Mouse (Mus musculus) G1E (cell line): ENCODE measurements around the gene Eogt. TPM values are rescaled to one million over a fixed set of nuclear protein-coding genes. Genes with fewer than 3 reads are reported as not detected.

Experiments
- ATAC-seq: 2 replicates; pipeline ENCODE4 v1.8.0; 2016; ENCODE audit warnings: mild to moderate bottlenecking; ENCODE audit not compliant: insufficient number of reproducible peaks, poor library complexity, low FRiP score, severe bottlenecking; ENCODE audit errors: extremely low read depth
- DNase-seq: peaks from one replicate; pipeline ENCODE4 v3.0.0; 2012; ENCODE audit warnings: low spot score
- H3K27me3 ChIP-seq: 2 replicates; pipeline ENCODE4 v1.6.1; 2012; ENCODE audit warnings: mild to moderate bottlenecking, low read length, inconsistent platforms; ENCODE audit not compliant: insufficient read depth
- H3K36me3 ChIP-seq: replicated peaks from 2 replicates; pipeline ENCODE3; 2012; ENCODE audit warnings: mild to moderate bottlenecking, inconsistent platforms
- H3K4me1 ChIP-seq: 2 replicates; pipeline ENCODE4 v1.6.1; 2012; ENCODE audit warnings: low read depth, low read length, inconsistent platforms, mixed read lengths; ENCODE audit not compliant: insufficient read depth
- H3K4me3 ChIP-seq: 2 replicates; pipeline ENCODE4 v1.5.1; 2012; ENCODE audit warnings: low read depth, mild to moderate bottlenecking, inconsistent platforms, low read length, moderate library complexity, mixed read lengths
- H3K9me3 ChIP-seq: replicated peaks from 2 replicates; pipeline ENCODE4 v1.6.1; 2012; ENCODE audit warnings: inconsistent platforms
- CTCF ChIP-seq: IDR thresholded peaks from 2 replicates; pipeline ENCODE4 v1.5.1; 2012; ENCODE audit warnings: low read depth, low read length, inconsistent platforms, mixed read lengths
- GATA1 ChIP-seq: IDR thresholded peaks from 2 replicates; pipeline ENCODE4 v1.6.1; 2012; ENCODE audit warnings: borderline replicate concordance, low read length, inconsistent platforms, mixed read lengths
- GATA2 ChIP-seq: IDR thresholded peaks from 2 replicates; pipeline ENCODE4 v1.6.1; 2012; ENCODE audit warnings: low read depth, low read length, inconsistent platforms, borderline replicate concordance
- POLR2AphosphoS5 ChIP-seq: IDR thresholded peaks from 2 replicates; pipeline ENCODE4 v1.6.1; 2012; ENCODE audit warnings: low read depth, low read length, inconsistent platforms; ENCODE audit not compliant: insufficient replicate concordance
- TAL1 ChIP-seq: conservative IDR thresholded peaks from 2 replicates; pipeline ENCODE4 v1.6.1; 2012; ENCODE audit warnings: low read depth, low read length, inconsistent platforms, mixed read lengths
- polyA plus RNA-seq: library from polyadenylated mRNA; stranded (reverse); fragments of >175 nt; gene quantifications from 2 replicates; pipeline ENCODE4 v1.2.3, GENCODE M21; 2012
- total RNA-seq, 2 experiments: library from RNA; stranded (forward) in 1 of 2; stranded (reverse) in 1 of 2; fragments of 200-1000 nt in 1 of 2; fragments of >200 nt in 1 of 2; fragmentation: Nextera tagmentation in 1 of 2; gene quantifications; 2 replicates each; pipeline ENCODE4 v1.2.3; 2014 to 2017

Gene Eogt
- total and polyA plus RNA-seq, 3 experiments = 0.61 to 21.2 (median 11.9) TPM

GRCm38 (mm10) chr6:97082336-97082735 lies 66.6 kb downstream of the Eogt start:
- no peak for TF ChIP-seq GATA2
- TF ChIP-seq GATA1 = no peak
- TF ChIP-seq POLR2AphosphoS5 = no peak
- no peak for TF ChIP-seq CTCF
- TF ChIP-seq TAL1 = no peak
- Histone ChIP-seq H3K4me3 (no peak overlapping the region), H3K4me1 (no peaks in the 10 kb centered on the region), H3K9me3 (no peaks in the 10 kb centered on the region), H3K36me3 (no peaks in the 10 kb centered on the region), H3K27me3 (no peaks in the 10 kb centered on the region)
- no peak for DNase-seq
- ATAC-seq = no peak

GRCm38 (mm10) chr6:97080016-97080415 lies 69.0 kb downstream of the Eogt start:
- no peaks in the 10 kb centered on the region for H3K36me3 ChIP-seq
- no peak for ATAC-seq
- TF ChIP-seq POLR2AphosphoS5 = no peak
- TF ChIP-seq TAL1 = no peak
- no peak for TF ChIP-seq GATA1
- no peak for TF ChIP-seq CTCF
- no peak for TF ChIP-seq GATA2

GRCm38 (mm10) chr6:97060074-97060681 lies 88.8 kb downstream of the Eogt start, which contains the start of gene Fam19a4:
TSS of gene Fam19a4 (minus strand) at chr6:97060413.
- ATAC-seq (no peak), DNase-seq (no peak)
- H3K27me3 ChIP-seq = no peaks in the 10 kb centered on the region
- H3K4me1 ChIP-seq = no peaks in the 10 kb centered on the region
- peak within 1 kb of the TSS; percentile 20; the same call in 1 of the 2 replicates for H3K4me3 ChIP-seq
- no peak for TF ChIP-seq GATA1
- TF ChIP-seq CTCF = no peak
- no peak for TF ChIP-seq POLR2AphosphoS5
- TF ChIP-seq TAL1 = no peak
- no peak for TF ChIP-seq GATA2
- H3K36me3 ChIP-seq = no peaks in the 10 kb centered on the region
- H3K9me3 ChIP-seq = peaks cover 11% of the 10 kb centered on the region

More at GRCm38 (mm10) chr6:97080016-97080415, 69.0 kb downstream of the Eogt start:
- DNase-seq = no peak
- Histone ChIP-seq H3K4me1 (no peaks in the 10 kb centered on the region), H3K4me3 (no peak overlapping the region), H3K9me3 (no peaks in the 10 kb centered on the region), H3K27me3 (no peaks in the 10 kb centered on the region)

Other genes with a start within 250 kb of the Eogt start
- gene Fam19a4, start 88.8 kb downstream of the Eogt start, total RNA-seq (2014; fragmentation: Nextera tagmentation) = not detected in 2 replicates
- gene Fam19a4, start 88.8 kb downstream of the Eogt start, total RNA-seq (2017) = 0.06 and 0.16 TPM in 2 replicates
- gene Fam19a4, start 88.8 kb downstream of the Eogt start, polyA plus RNA-seq = not detected in 2 replicates
- 36.2 and 38.5 TPM in 2 replicates for gene Tmf1, start 29.9 kb upstream of the Eogt start, total RNA-seq (2014; fragmentation: Nextera tagmentation)
- 76.1 and 121 TPM in 2 replicates for gene Tmf1, start 29.9 kb upstream of the Eogt start, total RNA-seq (2017)
- 6.6 and 7.5 TPM in 2 replicates for gene Tmf1, start 29.9 kb upstream of the Eogt start, polyA plus RNA-seq
- 90.1 and 98.7 TPM in 2 replicates for gene Uba3, start 56.5 kb upstream of the Eogt start, total RNA-seq (2014; fragmentation: Nextera tagmentation)
- 116 and 122 TPM in 2 replicates for gene Uba3, start 56.5 kb upstream of the Eogt start, total RNA-seq (2017)
- gene Uba3, start 56.5 kb upstream of the Eogt start, polyA plus RNA-seq = 11.2 and 12.9 TPM in 2 replicates
- gene Arl6ip5, start 61.5 kb upstream of the Eogt start, total RNA-seq (2014; fragmentation: Nextera tagmentation) = 67.5 and 81.2 TPM in 2 replicates
- gene Arl6ip5, start 61.5 kb upstream of the Eogt start, total RNA-seq (2017) = 54.5 and 57.1 TPM in 2 replicates
- gene Arl6ip5, start 61.5 kb upstream of the Eogt start, polyA plus RNA-seq = 10.2 and 22.4 TPM in 2 replicates
- not detected in 2 replicates for gene Lmod3, start 103.6 kb upstream of the Eogt start, total RNA-seq (2014; fragmentation: Nextera tagmentation)
- gene Lmod3, start 103.6 kb upstream of the Eogt start, total RNA-seq (2017) = 0.12 and 0.22 TPM in 2 replicates
- not detected in 2 replicates for gene Lmod3, start 103.6 kb upstream of the Eogt start, polyA plus RNA-seq